Mouse (Mus musculus): ENCODE measurements around the gene Nacc1.

Nacc1 gene

GRCm38 (mm10) chr8:84687705-84688100 is at the start of gene Nacc1:
Gene Nacc1, minus strand, starts transcription at chr8:84687862.
- DNase-seq, result peak; percentile 89

GRCm38 (mm10) chr8:84736521-84736920 is 48.9 kb upstream of the Nacc1 start:
- no peak for DNase-seq

GRCm38 (mm10) chr8:84735597-84735996 is 47.9 kb upstream of the Nacc1 start:
- no peak for DNase-seq

DNA sequence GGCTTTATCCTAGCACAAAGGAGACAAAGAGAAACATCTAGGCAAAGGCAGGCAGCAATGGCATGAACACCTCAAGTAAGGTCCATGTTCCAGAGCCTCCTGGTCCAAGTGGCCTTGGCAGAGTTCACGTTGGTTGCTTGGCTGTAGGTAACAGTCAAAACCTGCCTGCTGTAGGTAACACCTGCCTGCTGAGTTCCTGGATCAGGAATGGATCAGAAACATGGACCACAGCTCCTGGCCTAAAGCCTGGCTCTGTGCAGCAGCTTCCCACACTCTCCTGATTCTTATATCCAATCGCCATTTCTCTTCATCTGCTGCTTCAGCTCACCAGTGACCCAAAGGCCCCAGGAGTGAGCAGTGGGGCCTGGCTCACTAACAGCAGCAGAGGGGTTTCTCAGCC is 47.0 kb upstream of the Nacc1 start:
- DNase-seq, result no peak

GRCm38 (mm10) chr8:84733959-84734358 is 46.3 kb upstream of the Nacc1 start:
- no peak for DNase-seq

- DNase-seq, result no peak
These were observed 45.3 kb upstream of the Nacc1 start for GRCm38 (mm10) chr8:84732996-84733395.

GRCm38 (mm10) chr8:84732545-84732944 is 44.9 kb upstream of the Nacc1 start:
- DNase-seq, result no peak

GRCm38 (mm10) chr8:84731371-84732177 is 43.9 kb upstream of the Nacc1 start:
- DNase-seq, result no peak

DNA sequence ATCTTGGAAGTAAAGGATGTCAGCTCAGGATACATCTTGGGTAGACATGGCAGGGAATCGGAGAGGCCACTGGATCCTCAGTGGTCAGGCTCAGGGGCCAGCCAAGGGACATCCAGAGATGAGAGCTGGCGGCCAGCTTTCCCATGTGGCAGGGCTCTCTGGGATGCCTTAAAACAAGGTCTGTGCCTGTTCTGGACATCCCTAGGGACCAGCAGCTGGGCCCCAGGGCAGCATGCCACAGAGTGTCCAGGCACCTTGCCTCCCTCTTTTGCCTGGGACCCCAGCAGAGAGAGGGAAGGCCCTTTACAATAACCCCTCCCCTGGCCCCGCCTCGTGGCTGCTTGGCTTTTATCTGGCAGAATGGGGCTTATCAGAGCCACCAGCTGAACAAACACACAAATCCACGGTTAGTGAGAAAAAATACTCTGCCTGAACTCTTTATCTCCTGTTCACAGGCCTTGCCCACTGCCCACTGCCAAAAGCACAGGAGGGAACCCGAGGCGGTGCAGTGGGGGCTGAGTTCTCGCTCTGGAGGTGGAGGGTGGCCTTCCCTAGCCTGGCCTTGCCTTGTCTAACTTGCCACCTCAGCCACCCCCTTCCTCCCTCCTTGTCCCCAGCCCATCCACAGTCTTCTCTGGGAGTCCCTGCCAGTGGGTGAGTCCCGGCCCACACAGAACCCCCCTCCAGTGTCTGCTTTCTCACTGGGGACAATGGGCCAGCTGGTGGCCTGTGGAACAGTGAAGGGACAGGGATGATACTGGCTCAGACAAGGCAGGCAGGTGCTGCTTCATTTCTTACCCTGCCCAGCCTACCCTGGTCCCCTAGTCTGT is 43.1 kb upstream of the Nacc1 start:
- no peak for DNase-seq

DNA sequence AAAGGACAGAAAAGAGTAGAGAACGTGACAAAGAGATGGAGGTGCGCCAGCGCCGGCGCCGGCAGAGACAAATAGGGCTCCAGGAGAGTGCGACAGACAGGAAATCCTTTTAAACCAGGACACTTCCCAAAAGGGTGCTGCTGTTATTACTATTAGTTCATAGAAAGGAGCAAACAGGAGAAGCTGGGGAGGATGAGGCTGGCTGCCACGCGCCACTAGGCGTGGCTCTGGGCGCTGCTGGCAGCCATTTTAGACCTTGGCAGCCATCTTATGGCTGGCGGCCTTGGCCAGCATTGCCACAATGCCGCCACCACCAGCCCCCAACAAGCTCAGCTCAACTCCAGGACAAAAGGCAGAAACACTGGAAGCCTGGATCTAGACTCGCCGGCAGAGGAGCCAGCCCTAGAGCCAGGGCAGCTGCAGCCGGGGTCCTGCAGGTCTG is 42.3 kb upstream of the Nacc1 start:
- DNase-seq, result no peak

DNA sequence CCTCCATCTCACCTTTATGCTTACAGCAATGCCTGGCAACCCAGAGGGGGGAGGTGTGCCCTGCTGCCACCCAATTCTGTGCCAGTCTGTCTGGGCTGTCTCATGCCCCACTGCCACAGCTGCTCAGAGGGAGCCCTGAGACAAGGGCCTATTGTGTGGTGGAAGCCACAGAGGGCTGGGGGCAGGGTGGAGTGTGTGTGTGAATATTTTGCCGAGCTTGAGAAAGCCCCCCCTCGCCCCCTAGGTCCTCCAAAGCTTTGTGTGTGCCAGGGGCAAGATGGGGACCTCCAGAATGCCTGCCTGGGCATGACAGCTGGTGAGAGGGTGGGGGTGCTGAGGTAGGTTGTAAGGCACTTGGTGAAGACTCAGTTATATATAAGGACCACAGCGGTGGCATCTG is 40.8 kb upstream of the Nacc1 start:
- DNase-seq, result no peak

- DNase-seq, result no peak
These were observed 38.2 kb upstream of the Nacc1 start for GRCm38 (mm10) chr8:84725941-84726259.

DNA sequence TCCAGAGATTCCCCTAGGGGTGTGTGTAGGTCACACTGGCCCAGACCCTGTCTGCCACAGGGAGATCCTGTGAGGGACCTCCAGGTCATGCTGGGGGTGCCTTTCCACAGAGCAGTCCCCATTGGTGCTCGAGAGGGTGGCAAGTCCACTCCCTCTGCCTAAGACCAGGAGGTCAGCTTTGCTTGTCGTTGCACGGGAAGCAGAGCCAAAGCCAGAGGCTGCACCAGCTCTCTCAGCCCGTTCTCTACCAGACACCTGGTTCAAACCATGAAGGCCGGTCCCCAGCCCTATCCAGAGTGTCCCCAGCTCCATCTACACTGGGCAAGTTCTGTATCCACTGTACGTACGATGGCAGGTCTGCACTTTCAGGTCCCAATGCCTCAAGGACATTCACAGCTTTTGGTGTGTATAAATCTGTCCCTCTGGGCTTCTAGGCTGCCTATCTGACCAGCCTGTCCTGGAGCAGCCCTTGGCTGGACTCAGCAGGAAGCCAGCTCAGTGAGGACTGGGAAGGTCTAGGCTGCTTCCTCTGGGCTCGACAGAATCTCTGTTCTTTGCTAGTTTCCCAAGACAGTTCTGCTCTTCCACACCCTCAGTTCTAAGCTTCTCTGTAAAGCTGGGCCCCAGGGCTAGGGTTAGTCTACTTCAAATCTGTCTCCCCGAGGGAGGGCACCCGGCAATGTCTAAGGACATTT is 37.7 kb upstream of the Nacc1 start:
- no peak for DNase-seq

DNA sequence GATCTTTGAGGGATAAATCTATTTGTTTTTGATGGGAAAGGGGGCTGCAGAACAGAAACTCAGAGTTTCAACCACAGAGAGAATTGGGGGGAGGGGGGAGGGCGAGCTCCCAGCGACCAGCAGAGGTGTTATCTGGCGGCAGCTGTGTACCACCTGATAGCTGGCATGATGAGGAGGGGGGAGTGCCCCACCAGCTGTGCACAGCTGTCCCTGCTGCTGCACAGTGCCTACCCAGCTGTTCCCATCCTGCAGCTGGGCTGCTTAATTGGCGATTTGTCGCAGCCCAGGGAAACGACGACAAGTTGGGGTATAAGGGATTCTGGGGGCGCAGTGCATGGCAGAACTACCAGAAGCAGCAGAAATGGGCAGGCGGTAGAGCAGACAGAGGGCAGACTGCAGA is 37.0 kb upstream of the Nacc1 start:
- DNase-seq, result peak; percentile 27

DNA sequence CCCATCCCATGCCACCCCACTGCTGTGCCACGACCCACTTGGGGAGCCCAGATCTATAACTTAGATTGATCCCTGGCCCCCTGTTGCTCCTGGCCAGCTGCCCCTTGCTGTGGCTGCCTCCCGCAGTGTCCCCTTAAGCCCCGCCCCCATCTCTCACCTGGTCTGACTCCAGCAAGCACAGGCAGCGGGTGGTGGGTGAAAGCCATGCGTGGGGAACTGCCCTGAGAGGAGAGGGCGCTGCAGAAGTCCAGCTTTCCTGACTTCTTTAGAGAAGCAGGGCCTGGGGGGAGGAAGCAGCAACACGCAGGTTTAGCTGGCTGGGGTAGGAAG is 35.9 kb upstream of the Nacc1 start:
- DNase-seq, result peak; percentile 49

GRCm38 (mm10) chr8:84722850-84723570 is 35.3 kb upstream of the Nacc1 start, which contains the start of gene G430095P16Rik:
Gene G430095P16Rik, plus strand, starts transcription at chr8:84723007.
- peak; percentile 65 for DNase-seq

DNA sequence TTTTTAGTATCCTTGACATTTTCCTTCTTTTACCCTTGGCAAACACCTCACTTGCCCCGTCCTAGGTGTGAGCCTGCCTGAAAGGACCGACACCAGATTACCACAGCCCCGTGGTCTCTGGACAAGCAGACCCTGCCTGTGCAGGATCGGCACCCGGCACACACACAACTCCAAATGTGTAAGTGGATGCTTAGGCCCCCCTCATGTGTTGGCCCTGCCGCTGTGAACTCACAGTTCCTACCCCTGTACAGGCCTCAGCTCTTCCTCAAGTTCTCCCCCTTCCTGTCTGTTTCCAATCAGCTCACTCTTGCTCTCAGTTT is 34.8 kb upstream of the Nacc1 start:
- DNase-seq, result no peak

GRCm38 (mm10) chr8:84718959-84719690 is 31.5 kb upstream of the Nacc1 start:
- no peak for DNase-seq

- no peak for DNase-seq
These were observed 30.8 kb upstream of the Nacc1 start for GRCm38 (mm10) chr8:84718476-84718875.

GRCm38 (mm10) chr8:84716790-84717189 is 29.1 kb upstream of the Nacc1 start:
- no peak for DNase-seq

- no peak for DNase-seq
These were observed 28.3 kb upstream of the Nacc1 start for GRCm38 (mm10) chr8:84715893-84716468.

- no peak for DNase-seq
These were observed 26.5 kb upstream of the Nacc1 start for GRCm38 (mm10) chr8:84714161-84714560.
